Mouse (Mus musculus) lung, postnatal 0 days (tissue): ENCODE measurements around the gene Trp53. TPM values are rescaled to one million over a fixed set of nuclear protein-coding genes. Genes with fewer than 3 reads are reported as not detected.
A peak's percentile ranks its signal among the peaks of the same experiment; 100 is the strongest.

Source experiments
- ATAC-seq: fragments of 200-750 bp; cut with Nextera tagmentation; 2 replicates; pipeline ENCODE4 v1.8.0; 2017; ENCODE audit warnings: moderate library complexity
- DNase-seq: peaks from one replicate; pipeline ENCODE4 v3.0.0-alpha.2; 2016; ENCODE audit warnings: low spot score
- H3K27ac ChIP-seq: fragments of 300-500 bp; sonication (generic); 2 replicates; pipeline ENCODE4 v1.5.1; 2014; ENCODE audit warnings: antibody characterized with exemption, mild to moderate bottlenecking, low read length, mixed read lengths
- H3K27me3 ChIP-seq: fragments of 300-500 bp; sonication (generic); replicated peaks from 2 replicates; pipeline ENCODE4 v1.6.1; 2014; ENCODE audit warnings: low read length, mixed read lengths; ENCODE audit not compliant: insufficient read depth
- H3K36me3 ChIP-seq: fragments of 300-500 bp; sonication (generic); 2 replicates; pipeline ENCODE4 v1.6.1; 2014; ENCODE audit warnings: low read length, mixed read lengths; ENCODE audit not compliant: insufficient read depth
- H3K4me1 ChIP-seq: fragments of 300-500 bp; sonication (generic); 2 replicates; pipeline ENCODE4 v1.6.1; 2014; ENCODE audit warnings: antibody characterized with exemption, low read depth, low read length, mixed read lengths; ENCODE audit not compliant: insufficient read depth
- H3K4me2 ChIP-seq: fragments of 300-500 bp; sonication (generic); replicated peaks from 2 replicates; pipeline ENCODE4 v1.6.1; 2014; ENCODE audit warnings: low read depth, mild to moderate bottlenecking, low read length, moderate library complexity, mixed read lengths
- H3K4me3 ChIP-seq: fragments of 300-500 bp; sonication (generic); 2 replicates; pipeline ENCODE4 v1.5.1; 2014; ENCODE audit warnings: low read depth, low read length
- H3K9ac ChIP-seq: fragments of 300-500 bp; sonication (generic); replicated peaks from 2 replicates; pipeline ENCODE4 v1.6.1; 2014; ENCODE audit warnings: low read depth, mild to moderate bottlenecking
- H3K9me3 ChIP-seq: fragments of 300-500 bp; sonication (generic); 2 replicates; pipeline ENCODE4 v1.6.1; 2016; ENCODE audit warnings: low read length, mixed read lengths
- CTCF ChIP-seq: IDR thresholded peaks from 2 replicates; pipeline ENCODE4 v1.5.1; 2016; ENCODE audit warnings: antibody characterized with exemption, mild to moderate bottlenecking
- EP300 ChIP-seq: IDR thresholded peaks from 2 replicates; pipeline ENCODE4 v1.6.1; 2016; ENCODE audit warnings: antibody characterized with exemption, mild to moderate bottlenecking, control low read depth
- WGBS: fragments of 180-500 bp; shearing (Covaris S2); extraction: QIAGEN DNeasy Blood & Tissue Kit; methylation state at CpG from one replicate; pipeline ENCODE4 v1.1.7; 2014; 5-methylcytosine and 5-hydroxymethylcytosine counted together
- polyA plus RNA-seq: library from polyadenylated mRNA; unstranded; fragments of >200 nt; fragmentation: Nextera tagmentation; extraction: Ambion mirVana; gene quantifications from 2 replicates; pipeline ENCODE4 v1.2.1, GENCODE M21; 2015

The Trp53 gene
- polyA plus RNA-seq, 1 experiment from 2014 or later, result 39.8 TPM

- H3K9ac ChIP-seq, result no peak overlapping the region
- H3K4me2 ChIP-seq, result no peak overlapping the region
- no peak for TF ChIP-seq CTCF
- no peak for TF ChIP-seq EP300
- ATAC-seq (no peak), DNase-seq (no peak)
- no peak overlapping the region for H3K27ac ChIP-seq
- 80% methylated on average over 3 of the region's 3 CpGs for WGBS
- no peaks in the 10 kb centered on the region for H3K27me3 ChIP-seq
- peaks cover 32% of the 10 kb centered on the region for H3K36me3 ChIP-seq
- no peaks in the 10 kb centered on the region for H3K4me1 ChIP-seq
- no peak overlapping the region for H3K4me3 ChIP-seq
- no peaks in the 10 kb centered on the region for H3K9me3 ChIP-seq
Observed at GRCm38 (mm10) chr11:69591424-69591823, 11.3 kb downstream of the Trp53 start.

- DNase-seq (no peak), ATAC-seq (no peak)
- Histone ChIP-seq H3K4me1 (no peaks in the 10 kb centered on the region), H3K9me3 (no peaks in the 10 kb centered on the region), H3K4me3 (no peak overlapping the region), H3K36me3 (peaks cover 32% of the 10 kb centered on the region), H3K9ac (no peak overlapping the region), H3K27ac (no peak overlapping the region), H3K4me2 (no peak overlapping the region), H3K27me3 (no peaks in the 10 kb centered on the region)
- WGBS, result 65% methylated on average over 7 of the region's 7 CpGs
- TF ChIP-seq EP300 (no peak), CTCF (no peak)
Observed at GRCm38 (mm10) chr11:69591899-69592637, 11.9 kb downstream of the Trp53 start.

- 85% methylated on average over 4 of the region's 4 CpGs for WGBS
- H3K9ac ChIP-seq, result no peak overlapping the region
- DNase-seq (no peak), ATAC-seq (no peak)
- H3K4me1 ChIP-seq, result no peaks in the 10 kb centered on the region
- H3K4me2 ChIP-seq, result no peak overlapping the region
- peaks cover 28% of the 10 kb centered on the region for H3K36me3 ChIP-seq
- no peaks in the 10 kb centered on the region for H3K9me3 ChIP-seq
- no peak overlapping the region for H3K27ac ChIP-seq
- no peak for TF ChIP-seq EP300
- TF ChIP-seq CTCF, result no peak
- no peaks in the 10 kb centered on the region for H3K27me3 ChIP-seq
- H3K4me3 ChIP-seq, result no peak overlapping the region
Observed at GRCm38 (mm10) chr11:69592799-69593198, 12.6 kb downstream of the Trp53 start.

GRCm38 (mm10) chr11:69594853-69595252 is 14.7 kb downstream of the Trp53 start:
- 96% methylated on average over 6 of the region's 6 CpGs for WGBS
- Histone ChIP-seq H3K4me1 (peaks cover 3% of the 10 kb centered on the region; the same call in 1 of the 2 replicates), H3K9ac (no peak overlapping the region), H3K27ac (no peak overlapping the region), H3K36me3 (peaks cover 10% of the 10 kb centered on the region; the same call in 1 of the 2 replicates), H3K27me3 (no peaks in the 10 kb centered on the region), H3K9me3 (no peaks in the 10 kb centered on the region), H3K4me2 (no peak overlapping the region), H3K4me3 (no peak overlapping the region)
- DNase-seq (no peak), ATAC-seq (no peak)
- TF ChIP-seq EP300 (no peak), CTCF (no peak)

GRCm38 (mm10) chr11:69599436-69599835 is 19.3 kb downstream of the Trp53 start:
- H3K4me2 ChIP-seq, result 0 out of 2 replicates have a peak overlapping the region, but pooled peaks have one; percentile 11
- no peak overlapping the region for H3K27ac ChIP-seq
- H3K9ac ChIP-seq, result no peak overlapping the region

GRCm38 (mm10) chr11:69600098-69600497 is 19.9 kb downstream of the Trp53 start:
- Histone ChIP-seq H3K4me3 (no peak overlapping the region), H3K4me2 (peak overlapping the region; percentile 11; the same call in 1 of the 2 replicates), H3K4me1 (peaks cover 13% of the 10 kb centered on the region; the same call in 1 of the 2 replicates), H3K9ac (no peak overlapping the region), H3K27me3 (no peaks in the 10 kb centered on the region), H3K9me3 (no peaks in the 10 kb centered on the region), H3K36me3 (no peaks in the 10 kb centered on the region), H3K27ac (peak overlapping the region; percentile 47; the same call in 1 of the 2 replicates)
- peak; percentile 70 for DNase-seq
- 12% methylated on average over 6 of the region's 6 CpGs for WGBS
- ATAC-seq, result peak; percentile 64
- no peak for TF ChIP-seq EP300
- TF ChIP-seq CTCF, result no peak

More at GRCm38 (mm10) chr11:69599436-69599835, 19.3 kb downstream of the Trp53 start:
- 17% methylated on average over 9 of the region's 9 CpGs for WGBS
- Histone ChIP-seq H3K9me3 (no peaks in the 10 kb centered on the region), H3K27me3 (no peaks in the 10 kb centered on the region), H3K4me1 (peaks cover 10% of the 10 kb centered on the region; the same call in 1 of the 2 replicates), H3K4me3 (no peak overlapping the region), H3K36me3 (no peaks in the 10 kb centered on the region)
- DNase-seq (no peak), ATAC-seq (no peak)
- TF ChIP-seq EP300, result no peak
- TF ChIP-seq CTCF, result peak; percentile 15; the same call in 1 of the 2 replicates
